Mouse (Mus musculus): ENCODE data around the gene 0610030E20Rik. TPM values are rescaled to one million over a fixed set of nuclear protein-coding genes. Genes with fewer than 3 reads are reported as not detected.

The 0610030E20Rik gene
- polyA plus RNA-seq, 1 experiment = 37.6 TPM

DNA sequence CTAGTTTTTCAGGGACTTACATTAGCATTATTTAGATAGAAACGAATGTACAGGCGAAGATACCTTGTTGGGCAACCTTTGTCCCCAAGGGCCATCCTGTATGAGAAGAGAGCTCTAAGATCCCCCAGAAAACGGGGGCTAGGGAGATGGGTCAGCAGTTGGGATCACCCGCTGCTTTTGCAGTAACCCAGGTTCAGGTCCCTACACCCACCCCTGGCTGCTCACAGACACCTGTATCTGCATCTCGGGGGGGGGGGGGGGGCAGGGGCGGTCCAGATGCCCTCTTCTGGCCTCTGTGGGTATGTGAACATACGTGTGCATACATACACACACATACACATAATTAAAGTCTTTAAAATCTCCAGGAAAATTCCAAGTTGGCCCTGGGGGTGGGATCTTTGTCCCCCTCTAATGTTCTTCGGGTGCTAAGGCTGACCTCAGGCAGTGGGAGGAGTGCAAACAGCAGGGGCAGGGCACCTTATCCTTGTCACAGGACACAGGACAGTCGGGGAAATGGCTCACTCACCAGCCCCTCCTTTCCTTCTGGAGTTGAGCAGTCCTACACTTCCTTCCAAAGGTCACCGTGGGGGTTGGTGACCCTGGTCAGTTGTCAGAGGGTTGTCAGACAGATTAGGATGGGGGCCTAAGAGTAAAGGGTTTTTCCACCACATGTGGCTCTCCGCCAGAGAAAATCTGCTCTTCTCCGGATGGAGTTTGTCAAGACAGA, 43.8 kb downstream of the 0610030E20Rik start:
- DNase-seq (ENCODE audit: low spot score) = no peak

- DNase-seq (ENCODE audit: low spot score) = no peak
Measured at GRCm38 (mm10) chr6:72392341-72392740, 45.2 kb downstream of the 0610030E20Rik start.

DNA sequence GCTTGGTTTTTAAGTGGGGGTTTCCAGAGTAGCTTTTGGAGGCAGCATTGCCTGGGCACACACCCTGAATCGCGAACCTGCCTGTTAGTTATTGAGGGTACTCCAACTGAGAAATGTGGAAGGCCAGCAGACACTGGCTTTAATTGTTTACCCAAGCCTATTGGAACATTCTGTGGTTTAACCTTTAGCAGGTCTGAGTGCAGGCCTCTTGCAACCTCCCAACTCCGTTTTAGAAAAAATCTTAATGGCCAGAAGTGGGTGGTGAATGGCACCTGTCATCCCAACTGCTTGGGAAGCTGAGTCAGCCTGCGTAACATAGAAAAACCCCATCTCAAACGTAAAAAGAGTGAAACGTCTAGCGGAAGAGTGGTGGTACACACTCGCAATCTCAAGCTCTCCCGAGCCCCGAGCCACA, 49.7 kb downstream of the 0610030E20Rik start:
- no peak for DNase-seq (ENCODE audit: low spot score)

DNA sequence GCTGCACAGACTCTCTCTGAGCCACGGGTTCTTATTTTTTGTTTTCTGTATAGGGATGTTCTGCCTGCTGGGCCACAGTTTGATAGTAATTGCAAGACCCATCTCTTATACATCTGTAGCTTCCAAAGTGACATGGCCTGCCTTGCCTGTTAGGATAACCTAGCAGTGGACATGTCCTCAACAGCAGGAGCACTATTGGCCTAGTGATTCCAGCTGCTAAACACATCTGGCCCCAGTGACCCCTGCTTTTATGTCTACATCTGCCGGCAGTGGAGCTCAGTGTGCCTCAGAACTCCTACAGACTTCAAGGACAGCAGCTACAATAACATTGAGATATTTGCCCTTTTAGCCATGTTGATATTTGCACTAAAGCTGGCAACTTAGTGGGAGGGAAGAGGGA, 52.9 kb downstream of the 0610030E20Rik start:
- no peak for DNase-seq (ENCODE audit: low spot score)

DNA sequence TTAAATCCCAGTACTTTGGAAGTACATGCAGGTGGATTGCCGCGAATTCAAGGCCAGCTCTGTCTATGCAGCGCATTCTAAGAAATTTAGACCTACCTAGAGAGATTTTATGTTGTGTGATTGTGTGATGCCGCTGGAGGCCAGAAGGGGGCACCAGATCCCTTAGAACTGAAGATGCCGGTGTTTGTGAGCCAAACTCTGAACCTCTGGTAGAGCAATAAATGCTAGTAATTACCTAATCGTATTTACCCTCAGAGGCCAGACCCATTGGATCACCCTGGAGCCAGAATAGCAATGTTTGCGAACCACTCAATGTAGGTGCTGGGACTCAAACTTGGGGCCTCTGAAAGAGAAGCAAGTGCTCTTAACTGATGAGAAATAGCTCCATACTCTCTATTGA, 54.8 kb downstream of the 0610030E20Rik start:
- peak; percentile 56 for DNase-seq (ENCODE audit: low spot score)

Other genes with a start within 250 kb of the 0610030E20Rik start
- 22.3 and 25.0 TPM in 2 replicates for gene St3gal5, start 249.7 kb upstream of the 0610030E20Rik start, polyA plus RNA-seq (2012; rRNA removed)
- gene Atoh8, start 111.7 kb upstream of the 0610030E20Rik start, polyA plus RNA-seq (2012; rRNA removed) = 20.2 and 24.1 TPM in 2 replicates
- not detected in 2 replicates for gene Sftpb, start 42.7 kb upstream of the 0610030E20Rik start, polyA plus RNA-seq (2012; rRNA removed)
- gene Usp39, start 2.1 kb upstream of the 0610030E20Rik start, polyA plus RNA-seq (2012; rRNA removed) = 23.6 and 24.0 TPM in 2 replicates
- 26.6 and 27.0 TPM in 2 replicates for gene Tmem150a, start 8.1 kb downstream of the 0610030E20Rik start, polyA plus RNA-seq (2012; rRNA removed)
- 88.8 and 100 TPM in 2 replicates for gene Rnf181, start 19.6 kb downstream of the 0610030E20Rik start, polyA plus RNA-seq (2012; rRNA removed)
- 91.1 and 102 TPM in 2 replicates for gene Vamp5, start 33.2 kb downstream of the 0610030E20Rik start, polyA plus RNA-seq (2012; rRNA removed)
- 258 and 282 TPM in 2 replicates for gene Vamp8, start 43.4 kb downstream of the 0610030E20Rik start, polyA plus RNA-seq (2012; rRNA removed)
- 27.3 and 31.4 TPM in 2 replicates for gene Ggcx, start 67.0 kb downstream of the 0610030E20Rik start, polyA plus RNA-seq (2012; rRNA removed)
- gene Mat2a, start 92.2 kb downstream of the 0610030E20Rik start, polyA plus RNA-seq (2012; rRNA removed) = 176 and 243 TPM in 2 replicates
- 2.2 and 2.8 TPM in 2 replicates for gene Sh2d6, start 174.4 kb downstream of the 0610030E20Rik start, polyA plus RNA-seq (2012; rRNA removed)
- gene Capg, start 197.1 kb downstream of the 0610030E20Rik start, polyA plus RNA-seq (2012; rRNA removed) = 115 and 129 TPM in 2 replicates